Mouse (Mus musculus) embryonic facial prominence, embryonic 11.5 days (tissue): Measurements from ENCODE around the gene Dach1. TPM values are rescaled to one million over a fixed set of nuclear protein-coding genes. Genes with fewer than 3 reads are reported as not detected.

Source experiments
- ATAC-seq: fragments of 200-750 bp; cut with Nextera tagmentation; replicated peaks from 2 replicates; pipeline ENCODE4 v1.8.0; 2017; ENCODE audit warnings: low read depth; ENCODE audit not compliant: insufficient number of reproducible peaks, low FRiP score, low TSS enrichment
- DNase-seq: peaks from one replicate; pipeline ENCODE4 v3.0.0-alpha.2; 2015; ENCODE audit warnings: low spot score
- H3K27ac ChIP-seq: fragments of 300-500 bp; sonication (generic); replicated peaks from 2 replicates; pipeline ENCODE4 v1.5.1; 2014; ENCODE audit warnings: mild to moderate bottlenecking, low read depth, low read length, control low read depth
- H3K27me3 ChIP-seq: fragments of 300-500 bp; sonication (generic); 2 replicates; pipeline ENCODE4 v1.6.1; 2014; ENCODE audit warnings: mild to moderate bottlenecking, low read length, moderate library complexity, mixed read lengths; ENCODE audit not compliant: control insufficient read depth, insufficient read depth
- H3K36me3 ChIP-seq: fragments of 300-500 bp; sonication (generic); replicated peaks from 2 replicates; pipeline ENCODE4 v1.6.1; 2014; ENCODE audit warnings: low read depth, mild to moderate bottlenecking, low read length, moderate library complexity, mixed read lengths; ENCODE audit not compliant: control insufficient read depth, insufficient read depth
- H3K4me1 ChIP-seq: fragments of 300-500 bp; sonication (generic); 2 replicates; pipeline ENCODE4 v1.6.1; 2014; ENCODE audit warnings: low read length, mixed read lengths; ENCODE audit not compliant: control insufficient read depth, insufficient read depth
- H3K4me2 ChIP-seq: fragments of 300-500 bp; sonication (generic); 2 replicates; pipeline ENCODE4 v1.6.1; 2014; ENCODE audit warnings: low read depth, mild to moderate bottlenecking, control low read depth, low read length, moderate library complexity
- H3K4me3 ChIP-seq: fragments of 300-500 bp; sonication (generic); 2 replicates; pipeline ENCODE4 v1.5.1; 2014; ENCODE audit warnings: low read depth, low read length, control low read depth
- H3K9ac ChIP-seq: fragments of 300-500 bp; sonication (generic); replicated peaks from 2 replicates; pipeline ENCODE4 v1.6.1; 2014; ENCODE audit warnings: mild to moderate bottlenecking, control low read depth, low read length
- H3K9me3 ChIP-seq: fragments of 300-500 bp; sonication (generic); replicated peaks from 2 replicates; pipeline ENCODE4 v1.6.1; 2016; ENCODE audit warnings: mild to moderate bottlenecking, low read length, inconsistent platforms, mixed read lengths; ENCODE audit not compliant: control insufficient read depth
- WGBS: fragments of 180-500 bp; shearing (Covaris S2); extraction: QIAGEN DNeasy Blood & Tissue Kit; methylation state at CpG from one replicate; pipeline ENCODE4 v1.1.7; 2014; 5-methylcytosine and 5-hydroxymethylcytosine counted together
- polyA plus RNA-seq: library from polyadenylated mRNA; unstranded; fragments of >200 nt; fragmentation: Nextera tagmentation; extraction: Ambion mirVana; gene quantifications from 2 replicates; pipeline ENCODE4 v1.2.1, GENCODE M21; 2014

Dach1 gene
- polyA plus RNA-seq = 11.5 TPM in 2 replicates

- Histone ChIP-seq H3K27me3 (no peaks in the 10 kb centered on the region), H3K4me1 (no peaks in the 10 kb centered on the region)
- ATAC-seq = peak; percentile 76
Observed at GRCm38 (mm10) chr14:98169421-98170076, at the start of gene Dach1. Gene Dach1 (minus strand): TSS chr14:98169765.

GRCm38 (mm10) chr14:98200089-98200488 lies 30.5 kb upstream of the Dach1 start:
- H3K9me3 ChIP-seq = no peaks in the 10 kb centered on the region
- H3K4me3 ChIP-seq = no peak overlapping the region
- H3K27ac ChIP-seq = no peak overlapping the region
- no peaks in the 10 kb centered on the region for H3K27me3 ChIP-seq
- ATAC-seq (no peak), DNase-seq (no peak)
- no peaks in the 10 kb centered on the region for H3K36me3 ChIP-seq
- H3K4me1 ChIP-seq = no peaks in the 10 kb centered on the region
- H3K9ac ChIP-seq = no peak overlapping the region
- no peak overlapping the region for H3K4me2 ChIP-seq
- WGBS = 79% methylated on average over 3 of the region's 3 CpGs

More at GRCm38 (mm10) chr14:98169421-98170076, at the start of gene Dach1:
- Histone ChIP-seq H3K9ac (peak within 1 kb of the TSS; percentile 86), H3K4me2 (peak within 1 kb of the TSS; percentile 79), H3K9me3 (no peaks in the 10 kb centered on the region), H3K36me3 (no peaks in the 10 kb centered on the region), H3K27ac (peak within 1 kb of the TSS; percentile 84), H3K4me3 (peak within 1 kb of the TSS; percentile 56)
- peak; percentile 83 for DNase-seq
- 2% methylated on average over 28 of the region's 32 CpGs for WGBS

GRCm38 (mm10) chr14:98181545-98181944 lies 12.0 kb upstream of the Dach1 start:
- H3K9ac ChIP-seq = no peak overlapping the region
- H3K36me3 ChIP-seq = no peaks in the 10 kb centered on the region
- H3K9me3 ChIP-seq = no peaks in the 10 kb centered on the region
- H3K27ac ChIP-seq = no peak overlapping the region
- H3K4me3 ChIP-seq = no peak overlapping the region
- 5% methylated on average over 1 of the region's 1 CpGs for WGBS
- DNase-seq (peak; percentile 69), ATAC-seq (no peak)
- H3K4me2 ChIP-seq = no peak overlapping the region
- no peaks in the 10 kb centered on the region for H3K4me1 ChIP-seq
- no peaks in the 10 kb centered on the region for H3K27me3 ChIP-seq

GRCm38 (mm10) chr14:98173831-98174230 lies 4.3 kb upstream of the Dach1 start:
- ATAC-seq (no peak), DNase-seq (no peak)
- Histone ChIP-seq H3K36me3 (no peaks in the 10 kb centered on the region), H3K9me3 (no peaks in the 10 kb centered on the region), H3K4me2 (no peak overlapping the region), H3K27ac (no peak overlapping the region), H3K9ac (no peak overlapping the region), H3K27me3 (no peaks in the 10 kb centered on the region), H3K4me1 (no peaks in the 10 kb centered on the region), H3K4me3 (no peak overlapping the region)
- 28% methylated on average over 2 of the region's 2 CpGs for WGBS

- Histone ChIP-seq H3K9me3 (no peaks in the 10 kb centered on the region), H3K36me3 (no peaks in the 10 kb centered on the region), H3K4me3 (no peak overlapping the region), H3K4me2 (no peak overlapping the region), H3K4me1 (no peaks in the 10 kb centered on the region), H3K9ac (no peak overlapping the region), H3K27ac (no peak overlapping the region), H3K27me3 (no peaks in the 10 kb centered on the region)
- 7% methylated on average over 5 of the region's 5 CpGs for WGBS
- DNase-seq (no peak), ATAC-seq (no peak)
Observed at GRCm38 (mm10) chr14:98172394-98172905, 2.9 kb upstream of the Dach1 start.

GRCm38 (mm10) chr14:98171861-98172260 lies 2.3 kb upstream of the Dach1 start:
- Histone ChIP-seq H3K4me1 (no peaks in the 10 kb centered on the region), H3K4me3 (no peak overlapping the region), H3K4me2 (no peak overlapping the region; the same call in 1 of the 2 replicates), H3K27ac (no peak overlapping the region), H3K36me3 (no peaks in the 10 kb centered on the region), H3K9me3 (no peaks in the 10 kb centered on the region), H3K9ac (no peak overlapping the region), H3K27me3 (no peaks in the 10 kb centered on the region)
- 5% methylated on average over 5 of the region's 5 CpGs for WGBS
- ATAC-seq (no peak), DNase-seq (no peak)

- H3K4me3 ChIP-seq = peak overlapping the region; percentile 56
- ATAC-seq (peak; percentile 20; the same call in 1 of the 2 replicates), DNase-seq (peak; percentile 55)
- WGBS = 0% methylated on average over 44 of the region's 45 CpGs
- H3K27ac ChIP-seq = peak overlapping the region; percentile 84
- H3K9ac ChIP-seq = peak overlapping the region; percentile 86
- H3K4me2 ChIP-seq = peak overlapping the region; percentile 79
- no peaks in the 10 kb centered on the region for H3K27me3 ChIP-seq
- no peaks in the 10 kb centered on the region for H3K36me3 ChIP-seq
- H3K4me1 ChIP-seq = no peaks in the 10 kb centered on the region
- no peaks in the 10 kb centered on the region for H3K9me3 ChIP-seq
Observed at GRCm38 (mm10) chr14:98168908-98169401, 610 bp downstream of the Dach1 start.
